Mouse (Mus musculus) heart, embryonic 12.5 days (tissue): Measurements from ENCODE around the gene Abhd11. TPM values are rescaled to one million over a fixed set of nuclear protein-coding genes. Genes with fewer than 3 reads are reported as not detected.

Experiments used
- ATAC-seq: fragments of 200-750 bp; cut with Nextera tagmentation; 2 replicates; pipeline ENCODE4 v1.8.0; 2017; ENCODE audit warnings: moderate TSS enrichment, moderate library complexity; ENCODE audit not compliant: insufficient number of reproducible peaks, low FRiP score
- H3K27ac ChIP-seq: fragments of 300-500 bp; sonication (generic); 2 replicates; pipeline ENCODE4 v1.5.1; 2016; ENCODE audit warnings: mild to moderate bottlenecking, moderate library complexity; ENCODE audit not compliant: poor library complexity, severe bottlenecking
- H3K27me3 ChIP-seq: fragments of 300-500 bp; sonication (generic); replicated peaks from 2 replicates; pipeline ENCODE4 v1.6.1; 2016; ENCODE audit warnings: mild to moderate bottlenecking, moderate library complexity
- H3K36me3 ChIP-seq: fragments of 300-500 bp; sonication (generic); 2 replicates; pipeline ENCODE4 v1.6.1; 2016; ENCODE audit warnings: mild to moderate bottlenecking, moderate library complexity
- H3K4me1 ChIP-seq: fragments of 300-500 bp; sonication (generic); replicated peaks from 2 replicates; pipeline ENCODE4 v1.6.1; 2016; ENCODE audit warnings: mild to moderate bottlenecking
- H3K4me2 ChIP-seq: fragments of 300-500 bp; sonication (generic); 2 replicates; pipeline ENCODE4 v1.6.1; 2016; ENCODE audit warnings: mild to moderate bottlenecking, moderate library complexity
- H3K4me3 ChIP-seq: fragments of 300-500 bp; sonication (generic); 2 replicates; pipeline ENCODE4 v1.5.1; 2016; ENCODE audit warnings: mild to moderate bottlenecking
- H3K9ac ChIP-seq: fragments of 300-500 bp; sonication (generic); 2 replicates; pipeline ENCODE4 v1.6.1; 2016; ENCODE audit warnings: mild to moderate bottlenecking, moderate library complexity
- H3K9me3 ChIP-seq: fragments of 300-500 bp; sonication (generic); replicated peaks from 2 replicates; pipeline ENCODE4 v1.6.1; 2016; ENCODE audit warnings: mild to moderate bottlenecking, moderate library complexity
- WGBS: fragments of 180-500 bp; shearing (Covaris S2); methylation state at CpG from one replicate; pipeline ENCODE4 v1.1.7; 2016; 5-methylcytosine and 5-hydroxymethylcytosine counted together
- polyA plus RNA-seq: library from polyadenylated mRNA; unstranded; fragments of >200 nt; fragmentation: Nextera tagmentation; extraction: Ambion mirVana; gene quantifications from 2 replicates; pipeline ENCODE4 v1.2.1, GENCODE M21; 2016

The Abhd11 gene
- polyA plus RNA-seq, 1 experiment from 2014 or later: 58.3 TPM

- ATAC-seq: peak; percentile 54; the same call in 1 of the 2 replicates
- peak overlapping the region; percentile 51 for H3K4me2 ChIP-seq
- peaks cover 17% of the 10 kb centered on the region for H3K36me3 ChIP-seq
- H3K27ac ChIP-seq: peak overlapping the region; percentile 50
- H3K9me3 ChIP-seq: peaks cover 6% of the 10 kb centered on the region; the same call in 1 of the 2 replicates
- peaks cover 34% of the 10 kb centered on the region for H3K4me1 ChIP-seq
- H3K27me3 ChIP-seq: no peaks in the 10 kb centered on the region
- no peak overlapping the region for H3K9ac ChIP-seq
- 0 out of 2 replicates have a peak overlapping the region, but pooled peaks have one; percentile 4 for H3K4me3 ChIP-seq
- WGBS: 37% methylated on average over 18 of the region's 18 CpGs
Measured at GRCm38 (mm10) chr5:135029007-135029854, 20.3 kb downstream of the Abhd11 start.

GRCm38 (mm10) chr5:135032581-135032980 is 23.6 kb downstream of the Abhd11 start:
- no peak overlapping the region for H3K9ac ChIP-seq
- no peaks in the 10 kb centered on the region for H3K27me3 ChIP-seq
- H3K4me2 ChIP-seq: no peak overlapping the region
- peaks cover 12% of the 10 kb centered on the region; the same call in 1 of the 2 replicates for H3K9me3 ChIP-seq
- no peak overlapping the region for H3K27ac ChIP-seq
- WGBS: 82% methylated on average over 5 of the region's 5 CpGs
- H3K4me3 ChIP-seq: no peak overlapping the region
- peaks cover 19% of the 10 kb centered on the region for H3K4me1 ChIP-seq
- ATAC-seq: no peak
- peaks cover 28% of the 10 kb centered on the region for H3K36me3 ChIP-seq

- Histone ChIP-seq H3K9me3 (peaks cover 12% of the 10 kb centered on the region; the same call in 1 of the 2 replicates), H3K4me1 (peaks cover 9% of the 10 kb centered on the region), H3K27ac (no peak overlapping the region), H3K4me2 (no peak overlapping the region), H3K27me3 (no peaks in the 10 kb centered on the region), H3K36me3 (peaks cover 48% of the 10 kb centered on the region), H3K9ac (no peak overlapping the region), H3K4me3 (no peak overlapping the region)
- ATAC-seq: no peak
- WGBS: 92% methylated on average over 2 of the region's 2 CpGs
Measured at GRCm38 (mm10) chr5:135034593-135034992, 25.6 kb downstream of the Abhd11 start.

GRCm38 (mm10) chr5:135035608-135036359 is 26.8 kb downstream of the Abhd11 start:
- no peak overlapping the region for H3K4me3 ChIP-seq
- peaks cover 45% of the 10 kb centered on the region for H3K36me3 ChIP-seq
- no peak overlapping the region for H3K9ac ChIP-seq
- no peak overlapping the region for H3K27ac ChIP-seq
- WGBS: 51% methylated on average over 18 of the region's 18 CpGs
- peaks cover 12% of the 10 kb centered on the region; the same call in 1 of the 2 replicates for H3K9me3 ChIP-seq
- no peaks in the 10 kb centered on the region for H3K27me3 ChIP-seq
- peaks cover 20% of the 10 kb centered on the region for H3K4me1 ChIP-seq
- no peak overlapping the region for H3K4me2 ChIP-seq
- ATAC-seq: no peak

- no peaks in the 10 kb centered on the region for H3K27me3 ChIP-seq
- H3K27ac ChIP-seq: no peak overlapping the region
- H3K4me2 ChIP-seq: no peak overlapping the region
- peaks cover 23% of the 10 kb centered on the region for H3K4me1 ChIP-seq
- no peak for ATAC-seq
- H3K9ac ChIP-seq: no peak overlapping the region
- no peak overlapping the region for H3K4me3 ChIP-seq
- peaks cover 55% of the 10 kb centered on the region for H3K36me3 ChIP-seq
- 77% methylated on average over 3 of the region's 3 CpGs for WGBS
- peaks cover 12% of the 10 kb centered on the region; the same call in 1 of the 2 replicates for H3K9me3 ChIP-seq
Measured at GRCm38 (mm10) chr5:135037946-135038345, 29.0 kb downstream of the Abhd11 start.

- Histone ChIP-seq H3K36me3 (peaks cover 52% of the 10 kb centered on the region), H3K9me3 (0 out of 2 replicates have a peak, but pooled peaks cover 3% of the 10 kb centered on the region), H3K9ac (peak overlapping the region; percentile 42), H3K4me1 (peaks cover 23% of the 10 kb centered on the region), H3K4me3 (no peak overlapping the region), H3K27ac (no peak overlapping the region), H3K27me3 (no peaks in the 10 kb centered on the region), H3K4me2 (no peak overlapping the region)
- ATAC-seq: no peak
- 80% methylated on average over 9 of the region's 9 CpGs for WGBS
Measured at GRCm38 (mm10) chr5:135039541-135039940, 30.6 kb downstream of the Abhd11 start.

- peaks cover 23% of the 10 kb centered on the region for H3K4me1 ChIP-seq
- no peak for ATAC-seq
- H3K27me3 ChIP-seq: no peaks in the 10 kb centered on the region
- H3K27ac ChIP-seq: no peak overlapping the region
- H3K4me3 ChIP-seq: no peak overlapping the region
- 25% methylated on average over 6 of the region's 6 CpGs for WGBS
- no peaks in the 10 kb centered on the region for H3K9me3 ChIP-seq
- H3K36me3 ChIP-seq: peaks cover 56% of the 10 kb centered on the region
- peak overlapping the region; percentile 42 for H3K9ac ChIP-seq
- no peak overlapping the region for H3K4me2 ChIP-seq
Measured at GRCm38 (mm10) chr5:135040059-135040458, 31.1 kb downstream of the Abhd11 start.

- no peak overlapping the region for H3K27ac ChIP-seq
- 33% methylated on average over 11 of the region's 11 CpGs for WGBS
- H3K4me1 ChIP-seq: peaks cover 18% of the 10 kb centered on the region
- H3K9ac ChIP-seq: peak overlapping the region; percentile 42; the same call in 1 of the 2 replicates
- no peak for ATAC-seq
- H3K27me3 ChIP-seq: no peaks in the 10 kb centered on the region
- H3K4me3 ChIP-seq: no peak overlapping the region
- no peaks in the 10 kb centered on the region for H3K9me3 ChIP-seq
- H3K36me3 ChIP-seq: peaks cover 63% of the 10 kb centered on the region
- no peak overlapping the region for H3K4me2 ChIP-seq
Measured at GRCm38 (mm10) chr5:135040777-135041176, 31.8 kb downstream of the Abhd11 start.

- Histone ChIP-seq H3K9ac (no peak overlapping the region), H3K4me3 (no peak overlapping the region), H3K36me3 (peaks cover 71% of the 10 kb centered on the region), H3K27me3 (no peaks in the 10 kb centered on the region), H3K4me2 (peak overlapping the region; percentile 21; the same call in 1 of the 2 replicates), H3K9me3 (no peaks in the 10 kb centered on the region), H3K4me1 (peaks cover 18% of the 10 kb centered on the region), H3K27ac (no peak overlapping the region)
- ATAC-seq: no peak
- WGBS: 44% methylated on average over 20 of the region's 21 CpGs
Measured at GRCm38 (mm10) chr5:135042105-135042788, 33.3 kb downstream of the Abhd11 start.

GRCm38 (mm10) chr5:135044575-135044974 is 35.6 kb downstream of the Abhd11 start:
- no peaks in the 10 kb centered on the region for H3K27me3 ChIP-seq
- no peak overlapping the region for H3K4me3 ChIP-seq
- peaks cover 68% of the 10 kb centered on the region for H3K36me3 ChIP-seq
- 88% methylated on average over 3 of the region's 3 CpGs for WGBS
- H3K4me1 ChIP-seq: peaks cover 15% of the 10 kb centered on the region
- no peak overlapping the region for H3K4me2 ChIP-seq
- ATAC-seq: no peak
- H3K9ac ChIP-seq: no peak overlapping the region
- H3K27ac ChIP-seq: no peak overlapping the region
- no peaks in the 10 kb centered on the region for H3K9me3 ChIP-seq
